Mouse (Mus musculus) layer of hippocampus, postnatal 10 days (tissue): Measurements from ENCODE around the gene Pclaf. TPM values are rescaled to one million over a fixed set of nuclear protein-coding genes. Genes with fewer than 3 reads are reported as not detected.

Experiments used
- total RNA-seq, 2 experiments: library from RNA; stranded (reverse); gene quantifications; 2 replicates each; pipeline ENCODE4 v1.2.3; 2021

Pclaf gene
- total RNA-seq, 2 experiments from 2014 or later: 4.8 to 6.1 TPM

Other genes starting within 250 kb of the Pclaf start
- 100 to 1,000 TPM; 202 to 214 TPM for gene Oaz2, start 222.2 kb upstream of the Pclaf start, total RNA-seq
- gene Zfp609, start 62.7 kb upstream of the Pclaf start, total RNA-seq: 10 to 100 TPM; 49.1 to 51.0 TPM
- gene Trip4, start 18.6 kb downstream of the Pclaf start, total RNA-seq: 10 to 100 TPM; 35.7 to 39.0 TPM
- gene Csnk1g1, start 18.7 kb downstream of the Pclaf start, total RNA-seq: 10 to 100 TPM; 49.6 to 50.7 TPM
- 100 to 1,000 TPM; 268 to 273 TPM for gene Ppib, start 170.0 kb downstream of the Pclaf start, total RNA-seq
- gene Snx22, start 179.5 kb downstream of the Pclaf start, total RNA-seq: 1 to 10 TPM; 7.7 to 7.9 TPM
- gene Snx1, start 236.3 kb downstream of the Pclaf start, total RNA-seq: 10 to 100 TPM; 55.2 to 56.4 TPM
- 10 to 100 TPM; 27.2 to 28.9 TPM for gene Ciao2a, start 236.4 kb downstream of the Pclaf start, total RNA-seq